Mouse (Mus musculus) hindbrain, postnatal 0 days (tissue): ENCODE measurements at regions not wholly inside any gene's neighbourhood (a gene's known extent, or its start where the extent isn't known, plus 50 kb on each side); places are given as distances from the start of the nearest gene placed in this dataset.

Experiments
- ATAC-seq: fragments of 200-750 bp; cut with Nextera tagmentation; 2 replicates; pipeline ENCODE4 v1.8.0; 2017; ENCODE audit warnings: mild to moderate bottlenecking, moderate TSS enrichment, moderate library complexity
- DNase-seq: peaks from one replicate; pipeline ENCODE4 v3.0.0-alpha.2; 2015; ENCODE audit warnings: low spot score
- H3K27ac ChIP-seq: fragments of 300-500 bp; sonication (generic); 2 replicates; pipeline ENCODE4 v1.5.1; 2014; ENCODE audit warnings: mild to moderate bottlenecking
- H3K27me3 ChIP-seq: fragments of 300-500 bp; sonication (generic); 2 replicates; pipeline ENCODE4 v1.6.1; 2014; ENCODE audit warnings: low read length, mixed read lengths; ENCODE audit not compliant: insufficient read depth
- H3K36me3 ChIP-seq: fragments of 300-500 bp; sonication (generic); 2 replicates; pipeline ENCODE4 v1.6.1; 2014; ENCODE audit warnings: low read length, mixed read lengths; ENCODE audit not compliant: insufficient read depth
- H3K4me1 ChIP-seq: fragments of 300-500 bp; sonication (generic); 2 replicates; pipeline ENCODE4 v1.6.1; 2014; ENCODE audit warnings: antibody characterized with exemption, low read length, mixed read lengths; ENCODE audit not compliant: insufficient read depth
- H3K4me2 ChIP-seq: fragments of 300-500 bp; sonication (generic); 2 replicates; pipeline ENCODE4 v1.6.1; 2014; ENCODE audit warnings: low read depth, mild to moderate bottlenecking, low read length, moderate library complexity, mixed read lengths
- H3K4me3 ChIP-seq: fragments of 300-500 bp; sonication (generic); 2 replicates; pipeline ENCODE4 v1.5.1; 2014; ENCODE audit warnings: low read length
- H3K9ac ChIP-seq: fragments of 300-500 bp; sonication (generic); replicated peaks from 2 replicates; pipeline ENCODE4 v1.6.1; 2014; ENCODE audit warnings: mild to moderate bottlenecking, low read length, moderate library complexity, mixed read lengths
- H3K9me3 ChIP-seq: fragments of 300-500 bp; sonication (generic); 2 replicates; pipeline ENCODE4 v1.6.1; 2016; ENCODE audit warnings: low read length, mixed read lengths
- CTCF ChIP-seq: IDR thresholded peaks from 2 replicates; pipeline ENCODE4 v1.5.1; 2016; ENCODE audit warnings: antibody characterized with exemption, control low read depth, low read depth
- WGBS: fragments of 180-500 bp; shearing (Covaris S2); extraction: QIAGEN DNeasy Blood & Tissue Kit; methylation state at CpG from one replicate; pipeline ENCODE4 v1.1.7; 2014; 5-methylcytosine and 5-hydroxymethylcytosine counted together

DNA sequence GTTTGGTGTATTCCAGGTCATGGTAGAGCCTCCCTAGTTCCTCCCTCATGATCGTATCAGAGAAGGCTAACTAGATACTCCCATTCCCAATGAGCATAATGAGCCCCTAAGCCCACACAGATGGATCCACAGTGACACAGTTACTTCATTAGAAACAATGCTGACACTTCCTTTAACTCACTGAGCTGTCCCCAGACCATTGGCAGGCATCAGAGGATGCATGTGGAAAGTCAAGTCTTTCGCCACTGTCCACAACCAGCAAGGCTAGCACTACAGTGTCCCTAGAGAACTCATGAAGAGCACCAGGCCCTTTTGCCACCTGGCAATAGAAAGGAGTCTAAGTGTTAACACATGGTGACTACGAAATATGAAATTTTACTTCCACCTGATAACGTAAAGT, 156.1 kb upstream of the Tent5a start:
- no peaks in the 10 kb centered on the region for H3K9me3 ChIP-seq
- no peak for DNase-seq
- no peak overlapping the region for H3K4me2 ChIP-seq
- H3K9ac ChIP-seq, result no peak overlapping the region
- 88% methylated on average over 4 of the region's 4 CpGs for WGBS
- no peak for TF ChIP-seq CTCF
- no peaks in the 10 kb centered on the region for H3K27me3 ChIP-seq
- no peak overlapping the region for H3K4me3 ChIP-seq
- H3K36me3 ChIP-seq, result no peaks in the 10 kb centered on the region
- ATAC-seq, result no peak
- no peak overlapping the region for H3K27ac ChIP-seq
- no peaks in the 10 kb centered on the region for H3K4me1 ChIP-seq

DNA sequence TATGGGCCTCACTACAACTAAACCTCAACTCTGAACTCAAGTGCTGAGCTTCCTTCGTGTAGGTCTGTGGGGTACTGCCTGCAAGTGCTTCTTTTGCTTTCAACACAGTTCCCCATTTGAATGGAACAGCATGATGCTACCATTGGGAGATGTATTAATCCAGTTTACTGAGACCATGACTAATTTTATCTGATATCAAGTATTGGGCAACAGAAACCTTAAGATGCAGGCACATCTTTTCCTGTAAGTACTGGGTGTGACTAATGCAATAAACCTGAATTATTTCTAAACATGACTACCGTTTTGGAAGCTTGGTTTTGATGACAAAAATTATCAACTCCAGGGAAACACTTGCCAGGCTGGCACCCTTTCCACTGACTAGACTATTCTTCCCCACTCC, 153.4 kb upstream of the Tent5a start:
- 56% methylated on average over 2 of the region's 2 CpGs for WGBS
- Histone ChIP-seq H3K27me3 (no peaks in the 10 kb centered on the region), H3K9ac (no peak overlapping the region), H3K4me1 (no peaks in the 10 kb centered on the region), H3K4me2 (no peak overlapping the region), H3K4me3 (no peak overlapping the region), H3K9me3 (no peaks in the 10 kb centered on the region), H3K27ac (no peak overlapping the region), H3K36me3 (no peaks in the 10 kb centered on the region)
- no peak for TF ChIP-seq CTCF
- DNase-seq (no peak), ATAC-seq (no peak)

DNA sequence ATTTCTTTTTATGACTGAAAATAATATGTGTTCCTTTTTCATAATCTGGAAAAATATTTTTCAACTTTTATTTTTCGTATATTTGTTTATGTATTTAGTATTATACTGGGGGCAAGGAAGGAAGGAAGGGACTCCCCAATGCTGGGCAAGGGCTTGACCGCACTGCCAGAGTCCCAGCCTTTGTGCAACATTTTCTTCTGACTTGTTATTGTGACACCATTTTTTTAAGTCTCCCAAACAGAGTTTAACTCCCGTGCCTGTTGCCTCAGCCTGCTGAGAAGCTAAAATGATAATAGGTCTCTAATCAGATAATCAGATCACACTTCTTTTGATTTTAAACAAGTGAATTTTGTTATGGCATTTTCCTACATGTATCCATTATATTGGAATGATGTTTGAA, 148.1 kb upstream of the Tent5a start:
- no peak overlapping the region for H3K4me2 ChIP-seq
- no peaks in the 10 kb centered on the region for H3K36me3 ChIP-seq
- H3K27me3 ChIP-seq, result no peaks in the 10 kb centered on the region
- no peak overlapping the region for H3K27ac ChIP-seq
- WGBS, result 65% methylated on average over 3 of the region's 3 CpGs
- no peaks in the 10 kb centered on the region for H3K4me1 ChIP-seq
- no peak for ATAC-seq
- H3K9me3 ChIP-seq, result no peaks in the 10 kb centered on the region
- DNase-seq, result no peak
- no peak for TF ChIP-seq CTCF
- no peak overlapping the region for H3K4me3 ChIP-seq
- H3K9ac ChIP-seq, result no peak overlapping the region

DNA sequence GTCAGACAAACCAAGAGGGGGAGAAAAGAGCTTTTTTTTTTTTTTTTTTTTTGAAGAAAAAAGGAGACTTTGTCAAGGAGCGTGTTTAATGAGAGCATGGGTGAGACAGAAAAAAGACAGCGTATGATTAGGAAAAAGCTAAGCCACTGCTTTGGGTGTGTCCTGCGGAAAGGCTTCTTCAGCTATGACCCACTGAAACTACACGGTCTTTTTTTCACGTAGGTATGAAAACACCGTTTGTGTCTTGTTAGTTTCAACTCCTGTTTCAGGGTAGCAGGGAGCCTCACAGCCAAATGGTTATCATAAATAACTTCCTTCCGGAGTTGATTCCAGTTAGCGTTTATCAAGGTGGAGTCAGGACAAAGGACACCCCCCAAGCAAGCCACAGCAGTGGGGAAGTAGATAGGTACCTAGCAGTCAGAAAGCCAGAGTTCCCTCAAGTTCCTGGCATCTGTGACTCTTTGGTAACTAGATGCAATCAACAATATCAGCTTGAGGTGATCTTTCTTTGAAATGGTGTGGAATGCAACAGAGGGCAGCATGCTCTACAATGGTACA, 143.2 kb upstream of the Tent5a start:
- Histone ChIP-seq H3K4me1 (no peaks in the 10 kb centered on the region), H3K9me3 (no peaks in the 10 kb centered on the region), H3K4me3 (no peak overlapping the region), H3K27ac (no peak overlapping the region), H3K4me2 (no peak overlapping the region), H3K27me3 (no peaks in the 10 kb centered on the region), H3K9ac (no peak overlapping the region), H3K36me3 (no peaks in the 10 kb centered on the region)
- WGBS, result 93% methylated on average over 8 of the region's 8 CpGs
- DNase-seq (no peak), ATAC-seq (no peak)
- no peak for TF ChIP-seq CTCF

DNA sequence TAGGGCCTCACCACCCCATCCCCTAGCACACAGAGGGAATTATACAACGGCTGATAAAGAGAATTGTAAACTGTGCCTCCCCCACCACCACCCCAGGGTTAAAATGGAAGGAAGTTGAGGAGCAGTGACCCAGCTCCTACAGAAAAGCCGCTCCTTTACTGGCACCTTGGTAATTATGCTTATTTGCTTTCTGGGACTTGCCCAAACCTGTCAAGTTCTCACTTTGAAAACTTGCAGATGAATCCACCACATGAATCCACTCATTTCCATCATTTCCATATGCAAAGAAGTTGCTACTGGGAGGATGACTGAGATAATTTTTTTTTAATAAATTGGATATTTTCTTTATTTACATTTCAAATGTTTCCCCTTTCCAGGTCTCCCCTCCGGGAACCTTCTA, 142.1 kb upstream of the Tent5a start:
- H3K27me3 ChIP-seq, result no peaks in the 10 kb centered on the region
- H3K4me1 ChIP-seq, result no peaks in the 10 kb centered on the region
- H3K4me3 ChIP-seq, result no peak overlapping the region
- ATAC-seq, result no peak
- H3K9me3 ChIP-seq, result no peaks in the 10 kb centered on the region
- H3K27ac ChIP-seq, result no peak overlapping the region
- no peak overlapping the region for H3K4me2 ChIP-seq
- 84% methylated on average over 3 of the region's 3 CpGs for WGBS
- no peak for TF ChIP-seq CTCF
- H3K9ac ChIP-seq, result no peak overlapping the region
- DNase-seq, result no peak
- H3K36me3 ChIP-seq, result no peaks in the 10 kb centered on the region

DNA sequence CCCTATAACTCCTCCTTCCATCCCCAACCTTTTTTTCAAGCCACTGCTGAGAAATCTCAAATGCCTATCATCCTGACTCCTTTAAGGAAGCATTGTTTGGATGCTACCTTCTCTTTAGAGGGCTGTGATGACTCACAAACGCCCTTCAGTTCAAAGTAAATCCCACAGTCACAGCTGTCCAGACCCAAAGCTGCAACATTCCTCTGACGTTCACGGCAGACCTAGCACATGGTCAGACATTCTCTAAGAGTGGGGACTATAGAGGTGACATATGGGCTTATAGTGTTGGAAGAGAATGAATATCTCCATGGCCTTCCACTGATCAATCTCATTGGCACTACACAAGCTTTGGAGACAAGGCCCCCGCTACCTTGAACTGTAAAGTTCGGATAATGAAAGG, 139.5 kb upstream of the Tent5a start:
- no peak for TF ChIP-seq CTCF
- Histone ChIP-seq H3K27ac (no peak overlapping the region), H3K4me1 (no peaks in the 10 kb centered on the region), H3K27me3 (no peaks in the 10 kb centered on the region), H3K4me3 (no peak overlapping the region), H3K9ac (no peak overlapping the region), H3K4me2 (no peak overlapping the region), H3K36me3 (no peaks in the 10 kb centered on the region), H3K9me3 (no peaks in the 10 kb centered on the region)
- DNase-seq (no peak), ATAC-seq (no peak)
- 87% methylated on average over 5 of the region's 5 CpGs for WGBS

DNA sequence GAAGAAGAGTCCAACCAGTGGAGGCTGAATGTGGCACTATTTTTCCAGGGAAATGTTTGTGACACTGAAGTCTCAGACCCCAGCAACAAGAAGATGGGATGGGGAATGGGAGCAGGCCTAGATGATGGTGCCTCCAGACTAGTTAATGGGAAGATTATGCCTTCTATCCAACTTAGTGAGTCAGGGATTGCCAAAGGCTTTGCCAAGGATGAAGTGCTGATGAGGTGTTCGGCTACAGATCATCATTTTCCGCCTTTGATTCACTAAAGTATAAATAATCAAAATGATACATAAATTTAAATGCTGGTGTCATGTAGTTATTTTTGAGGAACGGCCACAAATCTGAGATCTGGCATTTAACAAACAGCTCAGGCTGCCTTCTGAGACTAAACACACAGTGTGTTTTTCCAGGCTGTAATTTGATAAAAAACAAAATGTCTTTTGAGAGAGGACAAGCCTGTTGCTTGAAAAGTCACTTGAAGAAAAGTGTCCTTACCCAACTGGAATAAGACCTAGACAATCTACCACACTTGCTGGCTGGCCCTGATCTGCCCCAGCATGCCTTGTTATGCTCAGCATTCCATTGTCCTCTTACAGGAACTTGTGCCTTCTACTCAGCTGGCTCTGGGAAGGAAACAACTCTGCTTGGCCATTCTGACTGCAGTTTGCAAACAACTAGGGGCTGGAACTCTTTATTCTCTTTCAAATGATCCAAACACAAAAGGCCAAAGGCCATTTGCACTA, 132.1 kb upstream of the Tent5a start:
- no peaks in the 10 kb centered on the region for H3K4me1 ChIP-seq
- 86% methylated on average over 3 of the region's 3 CpGs for WGBS
- no peak overlapping the region for H3K4me2 ChIP-seq
- no peak for TF ChIP-seq CTCF
- no peak overlapping the region for H3K9ac ChIP-seq
- no peak for ATAC-seq
- H3K4me3 ChIP-seq, result no peak overlapping the region
- DNase-seq, result no peak
- no peak overlapping the region for H3K27ac ChIP-seq
- no peaks in the 10 kb centered on the region for H3K36me3 ChIP-seq
- H3K9me3 ChIP-seq, result no peaks in the 10 kb centered on the region
- no peaks in the 10 kb centered on the region for H3K27me3 ChIP-seq
